Mouse (Mus musculus): ENCODE data around the gene Arsb.

DNA sequence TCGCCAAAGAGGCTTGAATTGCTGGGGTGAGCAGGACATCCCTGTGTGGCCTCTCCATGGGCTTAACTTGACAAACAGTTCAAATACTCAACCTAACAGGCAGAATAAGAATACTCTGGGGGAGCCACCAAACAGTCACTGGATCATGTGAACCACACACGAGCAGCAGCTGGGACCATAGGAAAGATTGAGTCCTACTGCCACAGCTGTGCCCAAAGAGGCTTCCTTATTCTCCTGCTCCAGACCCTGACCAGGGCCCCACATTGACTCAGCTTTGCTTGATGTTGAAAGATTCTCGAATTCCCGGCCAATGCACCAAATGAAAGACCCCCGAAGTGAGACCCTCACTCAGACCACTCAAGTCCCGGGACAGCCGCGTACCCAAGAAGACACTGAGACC is 9.6 kb upstream of the Arsb start:
- no peak for TF ChIP-seq CTCF (IDR thresholded peaks at IDR 0.05)
- TF ChIP-seq POLR2A (IDR thresholded peaks at IDR 0.05; ENCODE audit: insufficient read depth, low read depth, low read length): no peak
- no peak for TF ChIP-seq EP300 (IDR thresholded peaks at IDR 0.05; ENCODE audit: insufficient read depth, low read depth, low read length)

Measured in heart, adult 2 months (tissue).